Mouse (Mus musculus): ENCODE measurements around the gene Sema5b.
A peak's percentile ranks its signal among the peaks of the same experiment; 100 is the strongest.

The Sema5b gene

GRCm38 (mm10) chr16:35541117-35541641, at the start of gene Sema5b:
Sema5b (plus strand) TSS chr16:35541145.
- peak; percentile 83 for DNase-seq

GRCm38 (mm10) chr16:35500342-35500741, 40.6 kb upstream of the Sema5b start:
- no peak for DNase-seq

DNA sequence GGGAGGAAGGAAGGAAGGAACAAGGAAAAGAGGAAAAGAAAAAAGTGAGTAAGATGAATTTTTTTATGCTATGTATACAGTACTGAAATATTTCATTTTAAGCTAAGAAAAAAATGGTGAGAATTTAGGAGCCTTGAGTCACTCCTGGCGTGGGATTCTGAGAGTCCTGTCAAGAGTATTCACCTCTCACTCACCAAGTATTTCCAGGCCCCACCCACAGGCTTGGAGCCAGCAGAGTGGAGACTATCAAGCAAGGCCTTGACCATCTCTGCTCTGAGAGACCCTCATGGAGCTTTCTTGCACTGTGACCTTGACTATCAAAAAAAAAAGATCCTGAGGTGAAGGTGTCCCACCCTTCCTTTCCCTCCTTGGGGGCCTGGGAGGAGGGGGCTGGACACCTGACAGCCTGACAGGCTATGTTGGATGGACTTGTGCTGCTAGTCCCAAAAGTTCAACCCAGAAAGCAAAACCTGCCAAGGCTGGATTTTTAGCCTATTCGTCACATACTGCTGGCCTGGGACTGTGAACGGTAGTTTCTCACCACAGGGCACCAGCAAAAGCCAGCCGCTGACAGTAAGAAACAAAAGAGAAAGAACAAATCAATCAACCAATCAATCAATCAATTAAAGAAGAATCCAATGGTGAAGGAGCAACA, 39.7 kb upstream of the Sema5b start:
- DNase-seq = no peak

DNA sequence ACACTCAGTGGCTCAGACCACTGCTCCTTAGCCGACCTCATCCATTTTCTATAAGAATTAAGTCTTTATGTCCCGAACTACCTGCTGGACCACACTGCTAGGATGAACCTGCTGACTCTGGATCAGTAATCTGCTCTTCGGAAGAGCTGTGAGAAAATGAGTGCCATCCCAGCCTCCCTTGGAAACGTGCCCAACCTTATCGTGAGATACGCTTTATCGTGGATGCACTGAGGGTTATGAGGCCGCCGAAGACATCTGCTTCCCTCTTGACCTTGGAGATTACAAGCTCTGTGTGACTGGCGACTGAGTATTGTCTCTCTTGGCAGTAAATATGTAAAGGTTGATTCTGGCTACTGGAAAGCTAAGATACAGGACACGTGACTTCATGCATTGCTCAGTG, 38.5 kb upstream of the Sema5b start:
- DNase-seq = no peak

DNA sequence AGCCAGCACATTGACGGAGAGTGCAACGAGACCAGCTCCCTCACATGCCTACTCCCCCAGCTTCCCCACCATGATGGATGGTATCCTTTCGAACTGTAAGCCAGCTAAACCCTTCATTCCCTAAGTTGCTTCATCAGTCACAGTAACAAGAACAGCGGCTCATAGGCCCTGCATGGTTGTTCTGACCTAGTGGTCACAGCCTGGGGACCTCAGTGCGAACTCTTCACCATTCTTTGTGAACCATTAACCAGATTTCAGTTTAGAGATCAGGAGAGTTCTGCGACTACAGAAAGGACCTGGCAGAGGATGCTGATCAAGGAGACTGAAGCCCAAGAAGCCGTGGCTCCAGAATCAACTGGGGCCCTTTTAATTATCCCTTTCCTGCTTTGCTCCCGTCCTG, 36.7 kb upstream of the Sema5b start:
- DNase-seq = no peak

- no peak for DNase-seq
These were observed 35.2 kb upstream of the Sema5b start for GRCm38 (mm10) chr16:35505786-35506185.

DNA sequence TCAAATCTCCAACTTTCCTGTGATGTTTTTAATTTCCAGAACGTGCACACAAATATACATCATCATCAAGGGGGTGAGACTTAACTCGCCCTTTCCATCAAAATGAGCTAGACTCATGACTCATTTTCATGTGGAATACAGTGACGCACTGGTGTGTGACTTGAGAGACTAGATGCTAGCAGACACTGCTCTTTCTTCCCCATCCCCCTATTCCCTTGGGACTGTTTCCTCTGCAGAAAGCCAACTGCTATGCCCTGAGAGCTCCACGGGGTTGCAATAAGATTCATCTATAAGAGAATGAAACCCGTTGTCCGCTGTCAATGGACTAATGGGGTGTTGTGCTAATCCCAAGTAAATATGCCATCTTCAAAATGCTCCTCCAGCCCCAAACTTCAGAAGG, 32.4 kb upstream of the Sema5b start:
- no peak for DNase-seq

- DNase-seq = no peak
These were observed 31.4 kb upstream of the Sema5b start for GRCm38 (mm10) chr16:35509331-35510070.

GRCm38 (mm10) chr16:35515977-35516612, 24.9 kb upstream of the Sema5b start:
- DNase-seq = peak; percentile 58

- peak; percentile 79 for DNase-seq
These were observed 22.7 kb upstream of the Sema5b start for GRCm38 (mm10) chr16:35517976-35518951.

DNA sequence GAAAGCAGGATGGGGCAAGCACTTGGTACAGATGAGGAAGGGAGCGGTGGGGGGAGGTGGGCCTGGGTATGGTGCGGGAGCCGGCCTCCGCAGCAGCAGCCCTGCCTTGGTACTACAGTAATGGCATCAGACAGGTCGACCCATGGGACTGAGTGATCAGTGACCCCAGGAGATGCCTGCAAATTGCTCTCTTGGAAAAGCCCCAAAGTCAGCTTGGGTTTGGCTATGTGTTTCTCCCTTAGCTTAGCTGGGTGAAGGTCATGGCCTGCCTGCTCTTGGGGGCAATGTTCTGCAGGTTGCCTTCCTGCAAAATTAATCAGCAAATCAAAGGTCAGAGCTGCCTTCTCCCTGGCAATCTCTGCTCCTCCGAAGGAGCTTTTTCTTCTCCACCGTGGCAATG, 21.7 kb upstream of the Sema5b start:
- DNase-seq = peak; percentile 42

DNA sequence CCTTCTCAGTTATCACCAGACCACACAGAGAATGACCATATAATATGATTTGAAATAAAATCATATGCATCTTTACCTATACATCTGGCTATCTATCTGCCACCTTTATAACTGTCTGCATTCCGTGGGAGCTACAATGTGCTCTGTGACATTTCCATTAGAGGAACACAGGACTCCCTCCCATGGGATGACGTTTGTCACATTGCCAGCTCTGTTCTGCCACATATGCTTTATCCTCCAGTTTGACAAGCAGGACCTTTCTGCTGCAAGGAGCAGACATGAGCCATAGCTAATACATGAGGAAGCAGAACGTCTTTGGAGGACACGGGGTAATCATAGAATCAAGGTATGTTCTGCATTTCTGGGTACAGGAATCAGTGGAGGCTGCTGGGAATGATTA, 16.7 kb upstream of the Sema5b start:
- no peak for DNase-seq

GRCm38 (mm10) chr16:35534630-35535029, 6.3 kb upstream of the Sema5b start:
- no peak for DNase-seq

- no peak for DNase-seq
These were observed 3.3 kb upstream of the Sema5b start for GRCm38 (mm10) chr16:35537651-35538050.

GRCm38 (mm10) chr16:35539041-35539440, 1.9 kb upstream of the Sema5b start:
- peak; percentile 22 for DNase-seq

- peak; percentile 51 for DNase-seq
These were observed 420 bp upstream of the Sema5b start for GRCm38 (mm10) chr16:35540333-35541116.

DNA sequence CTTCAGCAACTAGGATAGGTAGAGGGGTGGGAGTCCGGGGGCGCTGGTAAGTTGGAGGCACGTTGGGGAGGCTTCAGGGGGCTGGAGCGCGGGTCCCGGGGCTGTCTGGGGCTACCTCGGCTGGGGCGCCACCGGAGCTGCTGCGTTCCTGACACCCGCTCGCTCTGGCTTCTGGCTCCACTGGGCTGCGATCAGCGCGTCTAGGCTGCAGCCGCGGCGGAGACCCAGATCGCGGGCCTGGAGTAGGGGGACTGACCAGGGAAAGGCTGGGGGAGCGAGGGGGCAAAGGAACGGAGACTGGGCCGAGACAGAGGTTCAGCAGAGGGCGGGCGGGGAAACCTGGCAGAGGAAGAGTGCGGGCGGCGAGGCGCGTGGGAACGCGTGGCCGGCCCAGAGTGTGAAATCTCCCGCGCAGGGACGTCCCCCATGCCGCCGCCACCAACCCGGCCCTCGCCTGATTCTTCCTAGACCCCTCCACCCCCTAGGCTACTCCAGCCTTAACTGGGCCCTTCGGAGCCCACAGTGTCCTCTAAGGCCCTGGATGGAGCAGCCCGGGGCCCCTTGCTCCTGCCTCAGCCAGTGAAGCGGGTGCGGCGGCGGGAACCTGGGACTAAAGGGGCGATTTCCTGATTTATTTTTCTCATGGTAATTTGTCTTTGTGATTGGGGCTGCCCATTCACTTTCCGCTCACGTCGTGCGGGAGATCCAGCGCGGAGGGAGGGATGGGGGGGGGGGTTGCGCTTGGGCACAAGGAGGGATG, 896 bp downstream of the Sema5b start:
- peak; percentile 56 for DNase-seq

DNA sequence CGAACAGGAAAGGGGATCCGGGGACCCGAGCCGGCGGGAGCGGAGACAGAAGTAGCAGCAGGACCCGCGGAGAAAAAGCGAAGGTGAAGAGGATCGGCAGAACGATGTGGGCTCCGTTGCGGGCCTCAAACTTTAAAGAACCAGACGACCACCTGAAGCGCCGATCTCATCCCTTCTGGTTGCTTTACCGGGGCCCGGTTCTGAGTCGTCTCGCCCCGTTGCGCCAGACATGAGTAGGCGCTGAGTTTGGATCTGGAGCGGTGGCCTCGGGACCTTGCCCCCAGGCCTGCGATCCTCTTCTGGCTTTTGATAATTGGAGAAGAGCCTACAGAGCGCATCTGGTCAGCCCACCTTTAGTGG, 1.5 kb downstream of the Sema5b start:
- no peak for DNase-seq

GRCm38 (mm10) chr16:35545723-35546122, 4.8 kb downstream of the Sema5b start:
- DNase-seq = no peak

GRCm38 (mm10) chr16:35547966-35548365, 7.0 kb downstream of the Sema5b start:
- no peak for DNase-seq

DNA sequence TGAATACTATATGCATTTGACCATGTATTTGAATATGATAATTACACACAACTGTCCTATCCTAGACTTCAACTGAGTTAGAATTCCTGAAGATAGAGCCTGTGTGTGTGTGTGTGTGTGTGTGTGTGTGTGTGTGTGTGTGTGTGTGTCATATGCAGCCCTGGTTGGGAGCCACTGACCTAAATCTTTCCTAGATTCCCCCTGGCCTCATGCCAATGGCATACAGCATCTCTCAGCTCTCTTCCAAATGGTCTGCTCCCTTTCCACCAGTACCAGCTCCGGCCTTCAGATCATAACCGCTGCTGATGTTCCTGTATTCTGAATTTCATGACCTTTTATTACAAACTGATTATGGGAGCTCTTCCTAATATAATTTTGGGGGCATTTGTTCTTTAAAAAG, 8.4 kb downstream of the Sema5b start:
- no peak for DNase-seq
